Mouse (Mus musculus) megakaryocyte, adult 5-6 weeks (primary cell): ENCODE measurements around the gene Mtrf1l. TPM values are rescaled to one million over a fixed set of nuclear protein-coding genes. Genes with fewer than 3 reads are reported as not detected.

ENCODE experiments used
- ATAC-seq: 2 replicates; pipeline ENCODE4 v1.8.0; 2016; ENCODE audit warnings: mild to moderate bottlenecking, inconsistent platforms; ENCODE audit not compliant: poor library complexity, severe bottlenecking
- total RNA-seq, 2 experiments: library from RNA; stranded (forward) in 1 of 2; stranded (reverse) in 1 of 2; fragments of 153-499, 151-499 nt in 1 of 2; fragments of 221-1000, 200-1000 nt in 1 of 2; gene quantifications; 2 replicates each; pipeline versions ENCODE4 v1.2.3 to v1.2.4; 2015 to 2017

The Mtrf1l gene
- total RNA-seq, 2 experiments from 2014 or later = 17.5 to 25.7 TPM

DNA sequence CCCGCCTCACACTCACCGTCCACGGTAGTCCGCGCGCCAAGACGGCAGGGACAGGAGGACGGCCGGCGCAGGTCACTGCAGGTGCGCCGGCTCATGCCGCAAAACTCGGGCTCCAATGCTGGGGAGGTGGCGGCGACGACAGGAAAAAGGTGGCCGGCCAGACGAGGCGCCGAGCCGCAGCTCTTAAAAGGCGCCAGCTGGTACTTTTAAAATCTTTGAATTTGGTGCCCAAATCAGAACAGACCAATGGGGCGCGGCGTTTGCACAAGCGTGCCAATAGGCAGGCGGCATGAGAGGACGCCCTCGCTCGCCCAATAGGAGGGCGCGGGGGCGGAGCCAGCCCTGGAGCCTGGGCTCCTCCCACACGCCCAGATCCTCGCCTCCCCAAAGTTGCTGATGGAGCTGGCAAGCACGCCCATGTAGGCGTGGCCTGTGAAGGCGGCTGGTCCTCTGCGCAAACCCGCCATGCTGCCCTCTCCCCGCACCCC, 18.4 kb downstream of the Mtrf1l start, which contains the start of gene Fbxo5:
Gene Fbxo5, minus strand, starts transcription at position 358 of the 488 bp plus-strand sequence.
- ATAC-seq = peak; percentile 88

DNA sequence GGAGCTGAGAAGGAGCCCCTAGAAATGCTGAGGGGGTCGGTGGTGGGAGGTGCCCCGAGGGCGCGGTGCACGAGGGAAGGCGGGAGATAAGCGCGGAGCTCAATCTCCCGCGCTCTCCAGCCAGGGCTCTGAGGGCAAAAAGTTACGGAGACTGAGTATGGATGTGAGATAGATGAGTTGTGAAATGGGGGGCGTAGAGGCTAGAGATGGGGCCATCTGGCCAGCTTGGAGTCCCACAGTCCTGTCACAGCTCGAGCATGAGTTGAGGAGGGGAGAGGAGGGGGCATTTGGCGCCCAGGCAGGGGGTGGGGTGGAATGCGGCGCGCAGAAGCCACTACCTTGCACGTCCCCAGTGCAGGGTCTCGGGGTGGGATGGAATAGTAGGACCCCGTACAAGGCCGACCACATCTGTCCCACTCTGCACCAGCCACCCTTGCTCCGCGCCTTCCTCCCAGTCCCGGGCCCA, 19.0 kb downstream of the Mtrf1l start:
- no peak for ATAC-seq

DNA sequence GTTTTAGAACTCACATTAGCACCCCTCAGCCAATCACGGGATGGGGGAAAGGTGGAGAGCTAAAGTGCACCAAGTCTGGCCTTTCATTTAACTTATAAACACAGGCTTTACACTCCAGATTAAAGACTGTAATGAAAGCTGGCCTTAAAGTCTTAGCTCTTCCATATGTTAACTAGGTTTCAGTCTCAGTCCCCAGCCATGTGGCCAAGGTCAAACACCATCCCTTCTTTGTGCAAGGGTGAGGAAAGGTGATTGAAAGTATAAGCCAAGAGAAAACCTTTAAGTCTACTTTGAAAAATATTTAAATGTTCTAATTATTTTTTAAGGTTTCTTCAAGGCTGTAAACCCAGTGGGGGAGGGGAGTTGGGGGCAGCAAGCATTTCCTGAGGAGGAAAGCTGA, 20.0 kb downstream of the Mtrf1l start:
- no peak for ATAC-seq

GRCm38 (mm10) chr10:5802866-5803265, 20.8 kb downstream of the Mtrf1l start:
- ATAC-seq = no peak

DNA sequence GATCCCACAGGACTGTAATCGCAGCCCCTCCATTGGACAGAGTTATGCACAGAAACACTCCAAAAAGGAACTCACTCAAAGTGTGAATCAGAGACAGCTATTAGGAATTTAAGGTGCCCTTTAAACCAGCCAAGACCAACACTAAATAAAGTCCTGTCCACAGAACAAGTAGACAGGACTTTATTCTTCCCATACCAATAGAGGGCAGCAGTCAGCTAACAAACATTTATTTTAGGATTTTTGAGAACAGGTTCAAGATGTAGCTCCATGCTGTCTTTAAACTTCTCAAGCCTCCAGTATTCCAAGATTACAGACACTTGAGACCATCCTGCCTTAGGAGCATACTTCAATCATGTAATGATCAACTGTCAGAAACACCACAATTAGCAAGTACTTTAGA, 23.2 kb downstream of the Mtrf1l start:
- no peak for ATAC-seq

DNA sequence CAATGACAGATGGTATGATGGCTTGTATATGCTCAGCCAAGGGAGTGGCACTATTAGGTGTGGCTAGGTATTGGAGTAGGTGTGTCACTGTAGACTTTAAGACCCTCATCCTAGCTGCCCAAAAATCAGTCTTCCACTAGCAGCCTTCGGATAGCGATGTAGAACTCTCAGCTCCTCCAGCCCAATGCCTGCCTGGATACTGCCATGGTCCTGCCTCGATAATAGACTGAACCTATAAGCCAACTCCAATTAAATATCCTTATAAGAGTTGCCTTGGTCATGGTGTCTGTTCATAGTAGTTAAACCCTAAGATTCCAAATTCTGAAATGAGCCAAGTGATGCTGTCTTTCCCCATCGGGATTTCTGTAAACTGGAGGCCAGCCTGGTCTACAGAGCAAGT, 25.6 kb downstream of the Mtrf1l start:
- no peak for ATAC-seq

- ATAC-seq = peak; percentile 54; the same call in 1 of the 2 replicates
These were observed 33.1 kb downstream of the Mtrf1l start for GRCm38 (mm10) chr10:5790657-5791056.

GRCm38 (mm10) chr10:5786923-5787322, 36.8 kb downstream of the Mtrf1l start:
- ATAC-seq = peak; percentile 67

Other genes with a start within 250 kb of the Mtrf1l start
- 0.05 TPM in 1 of 2 replicates, not detected in the other for gene Myct1, start 230.1 kb downstream of the Mtrf1l start, total RNA-seq (2015)
- 0.15 TPM in 1 of 2 replicates, not detected in the other for gene Myct1, start 230.1 kb downstream of the Mtrf1l start, total RNA-seq (2017)
- not detected in 2 replicates for gene Vip, start 184.7 kb downstream of the Mtrf1l start, total RNA-seq (2015)
- not detected in 2 replicates for gene Vip, start 184.7 kb downstream of the Mtrf1l start, total RNA-seq (2017)
- gene Fbxo5, start 18.3 kb downstream of the Mtrf1l start, total RNA-seq (2015) = 64.0 and 74.3 TPM in 2 replicates
- 51.9 and 58.9 TPM in 2 replicates for gene Fbxo5, start 18.3 kb downstream of the Mtrf1l start, total RNA-seq (2017)
- not detected in 2 replicates for gene Rgs17, start 98.5 kb upstream of the Mtrf1l start, total RNA-seq (2015)
- gene Rgs17, start 98.5 kb upstream of the Mtrf1l start, total RNA-seq (2017) = not detected in 2 replicates